8 mouse cellular contexts compared by ENCODE assay signal in genomic region chr3:81102158-81102876, GRCm38 (mm10).
A peak's percentile ranks its signal among the peaks of the same experiment; 100 is the strongest.
DNase-seq lines count a peak whose midpoint lies in the region; ATAC-seq and TF ChIP-seq lines count a peak whose summit lies in the region.

No protein-coding gene starts in this region.

- H3K4me2 ChIP-seq in lung, embryonic 14.5 days = no peak overlapping the region
- no peak overlapping the region for H3K4me2 ChIP-seq in forebrain, embryonic 13.5 days
- H3K4me2 ChIP-seq in midbrain, embryonic 11.5 days = no peak overlapping the region

- peak; percentile 25 for DNase-seq in lung, embryonic 14.5 days
- no peak for DNase-seq in lung, postnatal 14 days
- peak; percentile 8 to 30 for DNase-seq in layer of hippocampus, adult 18-20 months (ENCODE audit: low spot score in 2 of 2)
- DNase-seq in midbrain, embryonic 11.5 days (ENCODE audit: low spot score, missing footprints) = no peak
- no peak for DNase-seq in adipocyte (ENCODE audit: low spot score)
- no peak for DNase-seq in urinary bladder, postnatal 10 days (ENCODE audit: low spot score)
- no peak for DNase-seq in thymus, postnatal 4 days

- WGBS in lung, embryonic 14.5 days = 19% methylated on average over 3 of the region's 3 CpGs
- WGBS in forebrain, embryonic 13.5 days = 13% methylated on average over 3 of the region's 3 CpGs
- 28% methylated on average over 3 of the region's 3 CpGs for WGBS in midbrain, embryonic 11.5 days

- peak; percentile 66; the same call in 1 of the 2 replicates for ATAC-seq in lung, embryonic 14.5 days (ENCODE audit: insufficient read depth)
- peak; percentile 78 for ATAC-seq in forebrain, embryonic 13.5 days
- ATAC-seq in midbrain, embryonic 11.5 days (ENCODE audit: low FRiP score) = peak; percentile 92

- no peak for TF ChIP-seq CTCF in lung, embryonic 14.5 days (IDR thresholded peaks at IDR 0.05; ENCODE audit: low read depth)

- no peaks in the 10 kb centered on the region for H3K36me3 ChIP-seq in lung, embryonic 14.5 days (ENCODE audit: insufficient read depth)
- H3K36me3 ChIP-seq in forebrain, embryonic 13.5 days (ENCODE audit: poor library complexity, severe bottlenecking) = no peaks in the 10 kb centered on the region
- H3K36me3 ChIP-seq in midbrain, embryonic 11.5 days (ENCODE audit: control insufficient read depth, insufficient read depth, low read length) = no peaks in the 10 kb centered on the region

- H3K27me3 ChIP-seq in lung, embryonic 14.5 days (ENCODE audit: insufficient read depth, low read length) = no peaks in the 10 kb centered on the region
- H3K27me3 ChIP-seq in forebrain, embryonic 13.5 days = no peaks in the 10 kb centered on the region
- no peaks in the 10 kb centered on the region for H3K27me3 ChIP-seq in midbrain, embryonic 11.5 days (ENCODE audit: control insufficient read depth, insufficient read depth, low read length)

- no peak overlapping the region; the same call in 1 of the 2 replicates for H3K27ac ChIP-seq in lung, embryonic 14.5 days (ENCODE audit: low read depth)
- H3K27ac ChIP-seq in forebrain, embryonic 13.5 days = no peak overlapping the region
- H3K27ac ChIP-seq in midbrain, embryonic 11.5 days (ENCODE audit: low read depth, low read length) = 0 out of 2 replicates have a peak overlapping the region, but pooled peaks have one; percentile 3

- no peak overlapping the region for H3K9ac ChIP-seq in lung, embryonic 14.5 days
- H3K9ac ChIP-seq in forebrain, embryonic 13.5 days = no peak overlapping the region
- no peak overlapping the region for H3K9ac ChIP-seq in midbrain, embryonic 11.5 days (ENCODE audit: low read length)

- peaks cover 5% of the 10 kb centered on the region; the same call in 1 of the 2 replicates for H3K4me1 ChIP-seq in lung, embryonic 14.5 days (ENCODE audit: insufficient read depth)
- H3K4me1 ChIP-seq in forebrain, embryonic 13.5 days = peaks cover 20% of the 10 kb centered on the region
- peaks cover 7% of the 10 kb centered on the region; the same call in 1 of the 2 replicates for H3K4me1 ChIP-seq in midbrain, embryonic 11.5 days (ENCODE audit: control insufficient read depth, insufficient read depth, low read length)

- no peak overlapping the region for H3K4me3 ChIP-seq in lung, embryonic 14.5 days (ENCODE audit: low read depth, low read length)
- H3K4me3 ChIP-seq in forebrain, embryonic 13.5 days = no peak overlapping the region
- H3K4me3 ChIP-seq in midbrain, embryonic 11.5 days (ENCODE audit: low read depth, low read length) = no peak overlapping the region

- no peaks in the 10 kb centered on the region for H3K9me3 ChIP-seq in lung, embryonic 14.5 days (ENCODE audit: low read depth, low read length)
- no peaks in the 10 kb centered on the region for H3K9me3 ChIP-seq in forebrain, embryonic 13.5 days (replicated peaks)
- H3K9me3 ChIP-seq in midbrain, embryonic 11.5 days (ENCODE audit: control insufficient read depth, low read length) = no peaks in the 10 kb centered on the region

Comparison
In these comparisons a context has a peak if more than half of its experiments do, and no peak if none do; other contexts are left out.
1. DNase-seq: peak in lung, embryonic 14.5 days (single experiment) and layer of hippocampus, adult 18-20 months (2 of 2); none in lung, postnatal 14 days (single experiment), midbrain, embryonic 11.5 days (single experiment), adipocyte (single experiment), urinary bladder, postnatal 10 days (single experiment) and thymus, postnatal 4 days (single experiment).
2. Peak in every context shown above with its lines, with median percentiles within 50 percentile points of each other: ATAC-seq.